Mouse (Mus musculus) stomach, embryonic 16.5 days (tissue): ENCODE data around the gene Dmbt1. TPM values are rescaled to one million over a fixed set of nuclear protein-coding genes. Genes with fewer than 3 reads are reported as not detected.

ENCODE experiments used
- ATAC-seq: fragments of 200-750 bp; cut with Nextera tagmentation; 2 replicates; pipeline ENCODE4 v1.8.0; 2017; ENCODE audit warnings: moderate number of reproducible peaks, moderate TSS enrichment; ENCODE audit not compliant: insufficient read depth, low FRiP score
- H3K27ac ChIP-seq: fragments of 300-500 bp; sonication (generic); 2 replicates; pipeline ENCODE4 v1.5.1; 2014; ENCODE audit warnings: low read length
- H3K27me3 ChIP-seq: fragments of 300-500 bp; sonication (generic); 2 replicates; pipeline ENCODE4 v1.6.1; 2014; ENCODE audit warnings: low read length, control low read depth, mixed read lengths; ENCODE audit not compliant: control insufficient read depth, insufficient read depth
- H3K36me3 ChIP-seq: fragments of 300-500 bp; sonication (generic); 2 replicates; pipeline ENCODE4 v1.6.1; 2014; ENCODE audit warnings: low read length; ENCODE audit not compliant: control insufficient read depth, insufficient read depth
- H3K4me1 ChIP-seq: fragments of 300-500 bp; sonication (generic); 2 replicates; pipeline ENCODE4 v1.6.1; 2014; ENCODE audit warnings: low read length, control low read depth, mixed read lengths; ENCODE audit not compliant: control insufficient read depth, insufficient read depth
- H3K4me2 ChIP-seq: fragments of 300-500 bp; sonication (generic); 2 replicates; pipeline ENCODE4 v1.6.1; 2014; ENCODE audit warnings: low read depth, low read length, mixed read lengths
- H3K4me3 ChIP-seq: fragments of 300-500 bp; sonication (generic); replicated peaks from 2 replicates; pipeline ENCODE4 v1.5.1; 2014; ENCODE audit warnings: mild to moderate bottlenecking, low read length
- H3K9ac ChIP-seq: fragments of 300-500 bp; sonication (generic); 2 replicates; pipeline ENCODE4 v1.6.1; 2014; ENCODE audit warnings: low read length
- H3K9me3 ChIP-seq: fragments of 300-500 bp; sonication (generic); replicated peaks from 2 replicates; pipeline ENCODE4 v1.6.1; 2016; ENCODE audit warnings: low read length, control low read depth; ENCODE audit not compliant: control insufficient read depth
- WGBS: fragments of 180-500 bp; shearing (Covaris S2); extraction: QIAGEN DNeasy Blood & Tissue Kit; methylation state at CpG from one replicate; pipeline ENCODE4 v1.1.7; 2014; 5-methylcytosine and 5-hydroxymethylcytosine counted together
- polyA plus RNA-seq: library from polyadenylated mRNA; unstranded; fragments of >200 nt; fragmentation: Nextera tagmentation; extraction: Ambion mirVana; gene quantifications from 2 replicates; pipeline ENCODE4 v1.2.1, GENCODE M21; 2015

Dmbt1 gene
- polyA plus RNA-seq, result 68.6 and 80.4 TPM in 2 replicates

GRCm38 (mm10) chr7:131031755-131032154 is at the start of gene Dmbt1:
Dmbt1 (plus strand) TSS chr7:131032053.
- Histone ChIP-seq H3K4me2 (no peak within 1 kb of the TSS), H3K27ac (0 out of 2 replicates have a peak within 1 kb of the TSS, but pooled peaks have one; percentile 30), H3K4me3 (peak within 1 kb of the TSS; percentile 12), H3K4me1 (no peaks in the 10 kb centered on the region), H3K9me3 (no peaks in the 10 kb centered on the region), H3K9ac (no peak within 1 kb of the TSS), H3K27me3 (no peaks in the 10 kb centered on the region), H3K36me3 (no peaks in the 10 kb centered on the region)
- no peak for ATAC-seq
- WGBS, result 53% methylated on average over 5 of the region's 5 CpGs

GRCm38 (mm10) chr7:130982371-130982770 is 49.5 kb upstream of the Dmbt1 start:
- peaks cover 23% of the 10 kb centered on the region for H3K4me1 ChIP-seq
- no peak overlapping the region for H3K4me2 ChIP-seq
- H3K9me3 ChIP-seq, result no peaks in the 10 kb centered on the region
- no peak overlapping the region for H3K27ac ChIP-seq
- 33% methylated on average over 4 of the region's 4 CpGs for WGBS
- no peaks in the 10 kb centered on the region for H3K36me3 ChIP-seq
- H3K27me3 ChIP-seq, result 0 out of 2 replicates have a peak, but pooled peaks cover 4% of the 10 kb centered on the region
- no peak overlapping the region for H3K4me3 ChIP-seq
- H3K9ac ChIP-seq, result no peak overlapping the region
- ATAC-seq, result peak; percentile 70

DNA sequence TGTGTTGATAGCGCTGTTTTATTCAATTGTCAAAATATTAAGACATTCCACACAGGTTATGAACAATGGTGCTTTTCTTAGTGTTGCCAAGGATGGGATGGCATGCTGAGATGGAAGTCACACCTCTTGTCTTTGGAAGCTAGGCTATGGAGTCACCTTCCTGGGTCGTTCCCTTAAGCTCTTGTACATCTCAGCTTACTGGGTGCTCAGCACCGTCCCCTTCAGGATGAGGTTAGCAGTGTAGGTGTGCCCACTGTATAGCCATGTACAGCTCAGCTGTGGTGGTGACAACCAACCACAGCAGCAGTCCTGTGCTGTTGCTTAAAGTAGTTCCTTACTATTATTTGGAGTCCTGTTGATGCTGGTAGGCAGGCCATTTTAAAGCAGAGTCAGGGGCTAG is 49.0 kb upstream of the Dmbt1 start:
- WGBS, result 62% methylated on average over 3 of the region's 3 CpGs
- no peaks in the 10 kb centered on the region for H3K36me3 ChIP-seq
- ATAC-seq, result no peak

DNA sequence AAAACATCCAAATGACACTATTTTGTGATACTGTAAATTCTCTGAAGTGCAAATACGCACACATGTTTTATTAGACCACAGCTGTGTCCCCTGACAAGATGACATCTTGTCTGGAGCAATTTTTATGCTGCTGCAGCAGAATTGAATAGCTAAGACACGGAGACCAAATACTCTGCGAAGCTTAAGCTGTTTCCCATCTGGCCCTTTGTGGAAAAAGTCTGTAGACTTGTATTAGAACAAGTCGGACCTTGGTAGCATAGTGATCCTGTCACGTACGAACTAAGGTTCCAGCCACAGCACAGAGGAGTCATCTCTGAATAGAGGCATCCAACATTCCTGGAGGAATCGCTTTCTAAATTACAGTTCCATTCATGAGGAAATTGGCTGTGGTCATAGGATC is 47.6 kb upstream of the Dmbt1 start:
- Histone ChIP-seq H3K4me1 (peaks cover 20% of the 10 kb centered on the region), H3K4me3 (no peak overlapping the region), H3K9me3 (no peaks in the 10 kb centered on the region), H3K36me3 (no peaks in the 10 kb centered on the region), H3K4me2 (no peak overlapping the region), H3K9ac (no peak overlapping the region), H3K27ac (no peak overlapping the region), H3K27me3 (0 out of 2 replicates have a peak, but pooled peaks cover 4% of the 10 kb centered on the region)
- no peak for ATAC-seq
- WGBS, result 71% methylated on average over 7 of the region's 7 CpGs

More for the DNA sequence above, 49.0 kb upstream of the Dmbt1 start:
- Histone ChIP-seq H3K27ac (no peak overlapping the region), H3K9ac (no peak overlapping the region), H3K4me1 (peaks cover 19% of the 10 kb centered on the region), H3K27me3 (0 out of 2 replicates have a peak, but pooled peaks cover 4% of the 10 kb centered on the region), H3K9me3 (no peaks in the 10 kb centered on the region), H3K4me3 (no peak overlapping the region), H3K4me2 (no peak overlapping the region)

DNA sequence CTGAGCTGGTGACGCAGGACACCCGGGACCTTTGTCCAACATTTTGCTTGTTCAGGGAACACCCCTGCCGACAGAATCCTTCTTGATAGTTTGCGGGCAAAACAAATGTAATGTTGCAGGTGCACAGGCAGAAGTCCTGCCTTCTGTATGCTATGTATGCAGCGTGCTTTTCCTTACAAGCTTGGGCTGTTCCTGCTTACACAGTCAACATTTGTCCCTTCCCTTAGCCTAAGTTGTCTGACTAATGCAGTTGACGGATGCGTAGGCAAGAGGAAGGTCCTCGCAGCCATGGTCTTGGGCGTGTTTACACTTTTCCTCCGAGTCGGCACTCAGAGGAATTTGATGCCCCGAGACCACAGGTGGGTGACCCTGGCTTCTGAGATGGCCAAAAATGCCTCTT is 46.7 kb upstream of the Dmbt1 start:
- Histone ChIP-seq H3K4me2 (no peak overlapping the region), H3K36me3 (no peaks in the 10 kb centered on the region), H3K4me3 (no peak overlapping the region), H3K9me3 (no peaks in the 10 kb centered on the region), H3K27ac (no peak overlapping the region; the same call in 1 of the 2 replicates), H3K27me3 (no peaks in the 10 kb centered on the region), H3K4me1 (peaks cover 18% of the 10 kb centered on the region), H3K9ac (no peak overlapping the region)
- 44% methylated on average over 12 of the region's 12 CpGs for WGBS
- ATAC-seq, result no peak

DNA sequence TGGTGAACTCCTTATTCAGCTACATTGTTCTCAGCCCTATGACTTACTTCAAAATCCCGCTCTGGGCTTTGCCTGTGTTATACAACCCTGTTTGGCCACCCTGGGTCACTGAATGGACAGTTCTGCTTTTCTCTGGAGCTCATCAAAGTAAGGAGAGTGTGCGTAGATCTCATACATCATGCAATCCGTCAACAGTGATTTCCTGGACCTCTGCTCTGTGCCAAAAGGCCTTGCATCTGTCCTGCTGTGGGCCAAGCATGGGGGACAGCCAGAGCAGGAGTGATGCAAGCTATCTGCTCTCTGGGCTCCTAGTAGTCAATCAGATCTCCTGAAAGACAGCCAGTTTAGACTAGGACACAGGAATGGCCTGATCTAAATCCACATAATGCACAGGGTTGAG is 46.1 kb upstream of the Dmbt1 start:
- Histone ChIP-seq H3K4me2 (no peak overlapping the region), H3K4me3 (no peak overlapping the region), H3K9ac (no peak overlapping the region), H3K27me3 (no peaks in the 10 kb centered on the region), H3K27ac (no peak overlapping the region), H3K36me3 (no peaks in the 10 kb centered on the region), H3K9me3 (no peaks in the 10 kb centered on the region), H3K4me1 (peaks cover 18% of the 10 kb centered on the region)
- ATAC-seq, result peak; percentile 24; the same call in 1 of the 2 replicates
- WGBS, result 47% methylated on average over 3 of the region's 3 CpGs

GRCm38 (mm10) chr7:130988146-130988545 is 43.7 kb upstream of the Dmbt1 start:
- Histone ChIP-seq H3K4me3 (no peak overlapping the region), H3K36me3 (no peaks in the 10 kb centered on the region)

DNA sequence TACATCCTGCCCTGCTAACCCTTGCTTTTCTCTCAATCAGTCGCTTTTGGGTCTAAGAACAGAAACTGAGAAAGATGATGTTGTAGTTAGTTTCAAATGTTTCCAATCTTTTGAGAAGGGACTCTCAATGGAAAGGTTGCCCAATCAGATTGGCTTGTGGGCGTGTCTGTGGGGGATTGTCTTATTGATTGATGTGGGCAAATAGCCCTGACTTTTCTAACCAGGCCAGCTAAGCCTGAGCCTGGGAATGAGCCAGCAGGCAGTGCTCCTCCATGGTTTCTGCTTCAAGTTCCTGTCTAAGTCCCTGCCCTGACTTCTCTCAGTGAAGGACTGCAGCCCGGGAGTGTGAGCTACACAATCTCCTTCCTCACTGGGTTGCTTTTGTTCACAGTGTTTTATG is 42.5 kb upstream of the Dmbt1 start:
- Histone ChIP-seq H3K36me3 (no peaks in the 10 kb centered on the region), H3K4me2 (no peak overlapping the region), H3K4me3 (no peak overlapping the region), H3K27me3 (no peaks in the 10 kb centered on the region), H3K9ac (no peak overlapping the region), H3K27ac (no peak overlapping the region), H3K4me1 (peaks cover 14% of the 10 kb centered on the region), H3K9me3 (no peaks in the 10 kb centered on the region)
- 57% methylated on average over 3 of the region's 3 CpGs for WGBS
- ATAC-seq, result no peak

More at GRCm38 (mm10) chr7:130988146-130988545, 43.7 kb upstream of the Dmbt1 start:
- Histone ChIP-seq H3K4me1 (peaks cover 18% of the 10 kb centered on the region), H3K9ac (no peak overlapping the region), H3K9me3 (no peaks in the 10 kb centered on the region), H3K4me2 (no peak overlapping the region), H3K27ac (no peak overlapping the region), H3K27me3 (no peaks in the 10 kb centered on the region)
- ATAC-seq, result no peak
- WGBS, result 37% methylated on average over 5 of the region's 5 CpGs

DNA sequence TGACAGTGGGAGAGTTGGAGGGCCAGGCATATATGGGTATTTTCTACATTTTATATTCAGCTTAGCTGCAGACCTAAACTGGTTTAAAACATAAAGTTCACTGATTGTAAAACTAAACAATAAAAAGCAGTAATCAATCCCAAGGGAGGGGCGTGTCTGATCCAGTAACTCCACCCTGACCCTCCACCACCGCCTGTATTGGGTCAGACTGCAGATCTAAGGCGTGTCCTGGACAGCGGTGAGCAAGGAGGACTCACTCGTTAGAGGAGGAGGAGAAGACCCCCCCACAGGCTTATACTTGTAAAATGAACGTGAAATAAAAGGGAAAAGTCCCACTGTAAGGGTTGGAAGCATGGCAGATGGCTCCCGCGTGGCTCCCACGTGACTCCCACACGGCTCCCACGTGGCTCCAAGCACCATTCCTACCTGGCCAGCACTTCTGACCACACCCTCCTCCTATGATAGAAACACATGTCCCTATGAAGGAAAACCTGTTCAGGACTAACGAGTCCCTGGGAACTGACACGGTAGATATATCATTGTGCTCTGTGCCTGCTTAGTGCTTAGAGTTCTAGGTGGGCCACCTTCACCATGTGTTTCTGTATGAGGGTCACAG is 40.6 kb upstream of the Dmbt1 start:
- no peak overlapping the region for H3K4me3 ChIP-seq
- H3K27me3 ChIP-seq, result no peaks in the 10 kb centered on the region
- no peak overlapping the region for H3K27ac ChIP-seq
- no peaks in the 10 kb centered on the region for H3K36me3 ChIP-seq
- H3K9ac ChIP-seq, result no peak overlapping the region
- 0 out of 2 replicates have a peak, but pooled peaks have one; percentile 47 for ATAC-seq
- WGBS, result 78% methylated on average over 13 of the region's 13 CpGs
- H3K4me1 ChIP-seq, result peaks cover 8% of the 10 kb centered on the region
- H3K9me3 ChIP-seq, result peaks cover 5% of the 10 kb centered on the region; the same call in 1 of the 2 replicates
- no peak overlapping the region for H3K4me2 ChIP-seq
